Mouse (Mus musculus) megakaryocyte, embryonic 14.5 days (primary cell): ENCODE data around the gene Bri3bp.

Experiments used
- FLI1 ChIP-seq: IDR thresholded peaks from 2 replicates; pipeline ENCODE4 v1.6.1; 2012; ENCODE audit warnings: low read length, inconsistent platforms, mixed read lengths
- GATA1 ChIP-seq: IDR thresholded peaks from 3 replicates; pipeline ENCODE4 v1.6.1; 2012; ENCODE audit warnings: mixed read lengths, low read length, inconsistent platforms, borderline replicate concordance

- no peak for TF ChIP-seq FLI1
- no peak for TF ChIP-seq GATA1
Measured at GRCm38 (mm10) chr5:125391609-125392008, 49.8 kb upstream of the Bri3bp start.
